Mouse (Mus musculus) thymus, postnatal 36 days (tissue): ENCODE results near the gene Eid2.
"Not testable (repeated sequence)": the region's sequence is repeated elsewhere in the genome, so short reads cannot be mapped to it uniquely, and the experiment has no call there.

Source experiments
- DNase-seq, 2 experiments: peaks; one replicate each; pipeline ENCODE4 v3.0.0; 2022; ENCODE audit warnings: mixed read lengths in 2 of 2

Eid2 gene

DNA sequence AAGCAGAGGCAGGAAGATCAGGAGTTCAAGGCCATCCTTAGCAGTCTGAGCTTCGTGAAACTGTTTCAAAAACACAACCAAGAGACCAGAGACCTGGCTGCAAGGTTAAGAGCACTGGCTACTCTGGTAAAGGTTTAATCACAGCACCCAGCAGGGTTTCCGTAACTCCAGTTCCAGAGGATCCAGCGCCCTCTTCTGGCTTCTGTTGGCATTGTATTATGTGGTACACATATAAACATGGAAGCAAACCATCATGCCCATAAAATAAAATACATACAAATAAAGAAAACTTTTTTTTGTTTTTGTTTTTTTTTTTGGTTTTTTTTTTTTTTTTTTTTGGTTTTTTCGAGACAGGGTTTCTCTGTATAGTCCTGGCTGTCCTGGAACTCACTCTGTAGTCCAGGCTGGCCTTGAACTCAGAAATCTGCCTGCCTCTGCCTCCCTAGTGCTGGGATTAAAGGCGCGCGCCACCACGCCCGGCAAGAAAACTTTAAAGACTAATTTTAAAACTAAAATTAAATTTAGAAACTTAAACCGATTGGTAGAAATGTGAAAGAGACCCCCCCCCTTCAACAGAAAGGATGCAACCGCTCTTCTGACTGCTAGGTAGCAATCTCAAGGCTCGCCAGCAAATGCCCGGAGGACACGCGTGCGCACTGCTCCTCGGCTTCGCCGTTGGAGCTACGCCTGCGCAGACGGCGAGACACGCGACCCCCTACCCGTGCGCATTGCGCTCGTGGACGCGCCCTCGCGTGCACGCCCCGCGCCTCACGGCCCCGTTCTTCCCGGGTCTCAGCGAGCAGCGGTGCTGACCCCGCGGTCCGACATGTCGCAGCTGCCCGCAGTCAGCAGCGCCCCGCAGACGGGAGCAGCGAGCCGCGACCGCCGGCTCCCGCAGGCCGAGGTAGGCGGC lies at the start of gene Eid2:
Eid2 (plus strand) TSS at position 753 of the 913 bp plus-strand sequence.
- DNase-seq, result peak; percentile 67 to 77

DNA sequence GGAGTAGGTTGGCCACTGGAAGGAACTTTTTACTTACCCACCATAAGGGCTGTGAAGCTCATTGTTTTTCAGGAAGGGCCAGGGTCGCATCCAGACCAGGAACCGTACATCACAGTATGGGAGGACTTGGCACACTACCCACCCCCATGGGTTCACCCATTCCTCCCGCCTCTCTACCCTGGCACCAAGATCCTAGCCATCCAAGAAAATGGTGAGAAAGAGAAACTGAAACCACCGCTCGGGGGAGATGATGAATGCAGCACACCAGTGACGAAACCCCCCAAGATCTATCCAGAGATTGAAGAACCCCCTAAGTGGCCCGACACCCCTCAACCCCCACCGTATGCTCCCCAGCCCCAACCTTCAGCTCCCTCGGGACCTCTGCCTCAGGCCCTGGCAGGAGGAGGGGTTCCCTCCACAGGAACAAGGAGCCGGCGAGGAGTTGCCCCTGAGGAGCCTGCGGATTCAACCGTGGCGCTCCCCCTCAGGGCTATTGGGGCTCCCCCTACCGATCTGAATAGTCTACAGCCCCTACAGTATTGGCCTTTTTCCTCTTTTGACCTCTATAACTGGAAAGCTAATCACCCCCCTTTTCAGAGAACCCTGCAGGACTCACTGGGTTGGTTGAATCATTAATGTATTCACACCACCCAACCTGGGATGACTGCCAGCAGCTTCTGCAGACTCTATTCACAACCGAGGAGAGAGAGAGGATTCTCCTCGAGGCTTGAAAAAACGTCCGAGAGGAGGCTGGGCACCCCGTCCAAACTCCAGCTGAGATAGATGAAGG lies 48.5 kb upstream of the Eid2 start:
- not testable (repeated sequence) for DNase-seq

- DNase-seq, result peak; percentile 29 to 60
Observed at GRCm38 (mm10) chr7:28226836-28227235, 40.8 kb upstream of the Eid2 start.

- not testable (repeated sequence) for DNase-seq
Observed at GRCm38 (mm10) chr7:28227421-28227820, 40.3 kb upstream of the Eid2 start.

- not testable (repeated sequence) for DNase-seq
Observed at GRCm38 (mm10) chr7:28243943-28244342, 23.7 kb upstream of the Eid2 start.

- no peak for DNase-seq
Observed at GRCm38 (mm10) chr7:28248957-28249356, 18.7 kb upstream of the Eid2 start.

- no peak for DNase-seq
Observed at GRCm38 (mm10) chr7:28251976-28252375, 15.7 kb upstream of the Eid2 start.

DNA sequence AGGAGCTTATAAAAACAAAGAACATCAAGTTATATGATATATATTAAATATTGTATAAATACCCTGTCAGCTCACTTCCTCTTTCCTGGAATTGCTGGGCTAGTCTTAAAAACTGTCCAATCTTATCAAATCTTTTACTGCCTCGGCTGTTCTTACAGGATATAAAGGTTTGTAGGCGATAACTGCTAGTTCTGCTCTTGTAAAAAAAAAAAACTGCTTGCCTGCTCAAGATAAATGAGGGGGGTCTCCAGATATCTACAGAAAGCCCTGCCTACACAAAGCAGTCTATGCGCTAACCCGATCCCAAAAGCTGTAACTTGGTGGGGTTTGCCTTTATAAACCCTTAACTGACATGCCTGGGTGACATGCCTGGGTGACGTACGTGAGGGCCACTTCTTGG lies 13.1 kb upstream of the Eid2 start:
- no peak for DNase-seq

DNA sequence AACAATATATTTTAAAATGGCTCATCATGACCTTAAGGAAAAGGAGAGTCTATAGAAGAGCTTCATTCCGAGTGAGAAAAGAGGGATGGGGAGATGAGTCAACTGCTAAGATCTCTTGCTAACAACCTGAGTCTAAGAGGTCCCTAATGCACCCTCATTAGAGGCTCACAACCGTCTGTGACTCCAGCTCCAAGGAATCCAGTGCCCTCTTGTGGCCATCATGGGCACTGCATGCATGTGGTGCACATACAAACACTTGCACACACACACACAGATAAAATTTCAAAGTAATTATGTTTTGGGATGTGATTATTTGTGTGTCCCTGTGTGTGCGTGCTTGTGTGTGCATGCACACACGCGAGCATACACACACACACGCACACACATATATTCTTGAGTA lies 12.2 kb upstream of the Eid2 start:
- DNase-seq, result no peak

DNA sequence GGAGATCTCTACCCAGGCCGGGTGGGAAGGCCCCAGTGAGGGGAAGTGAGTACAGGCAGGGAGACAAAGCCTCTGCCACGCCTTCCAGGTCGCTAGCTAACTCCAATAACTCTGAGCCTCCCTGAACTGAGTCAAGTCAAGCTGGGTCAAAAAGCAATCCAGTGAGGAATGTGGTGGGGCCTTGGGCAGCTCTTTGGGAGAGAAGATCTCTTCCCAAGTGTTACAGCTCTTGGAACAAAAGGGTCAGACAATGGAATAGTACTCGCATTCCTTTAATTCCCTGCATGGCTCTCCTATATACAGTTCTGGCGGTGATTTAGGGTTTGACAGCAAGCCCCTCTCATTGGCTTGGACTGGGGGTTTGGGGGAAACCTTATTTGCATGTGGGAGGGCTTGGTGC lies 4.8 kb upstream of the Eid2 start:
- DNase-seq, result no peak

GRCm38 (mm10) chr7:28263786-28264185 lies 3.9 kb upstream of the Eid2 start:
- DNase-seq, result peak; percentile 59 to 66

- no peak for DNase-seq
Observed at GRCm38 (mm10) chr7:28265391-28265790, 2.3 kb upstream of the Eid2 start.

GRCm38 (mm10) chr7:28268042-28268531 lies 406 bp downstream of the Eid2 start:
- DNase-seq, result peak; percentile 35 to 42

DNA sequence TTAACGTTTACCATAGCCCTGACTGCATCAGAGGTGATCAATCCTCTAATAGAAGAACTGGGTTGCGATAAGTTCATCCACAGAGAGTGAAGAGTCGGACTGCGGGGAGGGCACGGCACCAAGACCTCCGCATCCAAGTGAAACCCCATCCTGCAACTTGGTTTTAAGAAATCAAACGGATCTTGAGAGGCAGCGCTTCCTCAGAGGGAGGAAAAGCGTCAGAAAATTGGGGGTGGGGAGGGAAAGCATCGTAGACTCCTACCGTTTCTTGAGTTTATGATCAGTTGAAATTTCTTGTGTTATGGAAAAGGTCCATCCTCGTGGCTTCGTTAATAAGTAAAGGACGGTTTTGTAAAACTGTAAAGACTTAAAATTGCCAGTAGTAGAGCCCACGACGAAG lies 895 bp downstream of the Eid2 start:
- no peak for DNase-seq

- DNase-seq, result no peak
Observed at GRCm38 (mm10) chr7:28269355-28269754, 1.7 kb downstream of the Eid2 start.

DNA sequence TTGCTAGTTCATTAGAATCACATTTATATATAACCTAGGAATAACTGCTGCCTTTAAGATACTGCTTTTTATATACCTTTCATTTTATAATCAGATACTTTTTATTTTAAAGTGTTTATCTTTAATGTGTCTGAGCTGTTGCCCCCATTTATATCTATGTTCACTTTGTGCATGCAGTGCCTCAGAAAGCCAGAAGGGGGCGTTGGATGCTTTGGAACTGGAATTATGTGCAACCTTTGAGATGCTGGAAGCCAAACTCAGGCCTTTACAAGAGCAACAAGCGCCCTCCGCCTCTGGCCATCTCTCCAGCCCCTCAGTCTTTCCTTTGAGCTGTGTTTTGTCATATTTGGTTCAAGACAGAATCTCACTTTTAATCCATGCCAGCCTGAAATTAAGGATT lies 4.1 kb downstream of the Eid2 start:
- no peak for DNase-seq

GRCm38 (mm10) chr7:28277237-28277614 lies 9.5 kb downstream of the Eid2 start:
- no peak for DNase-seq

GRCm38 (mm10) chr7:28277615-28278278 lies 10.1 kb downstream of the Eid2 start, which contains the start of gene Eid2b:
Gene Eid2b (plus strand): TSS chr7:28277739.
- peak; percentile 94 for DNase-seq

- DNase-seq, result no peak
Observed at GRCm38 (mm10) chr7:28278279-28278652, 10.6 kb downstream of the Eid2 start.

- peak; percentile 22 to 54 for DNase-seq
Observed at GRCm38 (mm10) chr7:28280630-28281029, 12.9 kb downstream of the Eid2 start.

DNA sequence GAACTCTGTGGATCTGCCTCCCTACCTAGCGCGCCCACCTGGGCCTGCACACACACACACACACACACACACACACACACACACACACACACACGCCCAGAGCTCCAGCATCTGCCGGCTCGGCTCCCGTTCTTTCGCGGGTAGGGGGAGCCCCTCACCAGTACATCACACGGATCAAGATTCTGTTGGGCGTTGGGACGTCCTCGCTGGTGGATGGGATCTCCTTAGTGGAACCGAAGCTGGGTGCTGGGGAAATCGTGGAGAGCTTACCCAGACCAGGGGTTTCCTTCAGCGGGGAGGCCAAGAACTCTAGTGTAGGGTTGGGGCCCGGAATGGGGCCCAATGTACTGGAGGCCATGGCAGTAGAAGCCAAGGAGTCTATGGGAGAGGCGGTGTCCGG lies 22.5 kb downstream of the Eid2 start:
- no peak for DNase-seq

GRCm38 (mm10) chr7:28290638-28291590 lies 23.2 kb downstream of the Eid2 start, which contains the start of gene Selenov:
Gene Selenov (minus strand): TSS chr7:28291186.
- DNase-seq, result no peak
